Mouse (Mus musculus) stomach, embryonic 16.5 days (tissue): ENCODE measurements around the gene Olfr371. TPM values are rescaled to one million over a fixed set of nuclear protein-coding genes. Genes with fewer than 3 reads are reported as not detected.

Experiments
- ATAC-seq: fragments of 200-750 bp; cut with Nextera tagmentation; 2 replicates; pipeline ENCODE4 v1.8.0; 2017; ENCODE audit warnings: moderate number of reproducible peaks, moderate TSS enrichment; ENCODE audit not compliant: insufficient read depth, low FRiP score
- H3K27ac ChIP-seq: fragments of 300-500 bp; sonication (generic); 2 replicates; pipeline ENCODE4 v1.5.1; 2014; ENCODE audit warnings: low read length
- H3K27me3 ChIP-seq: fragments of 300-500 bp; sonication (generic); 2 replicates; pipeline ENCODE4 v1.6.1; 2014; ENCODE audit warnings: low read length, control low read depth, mixed read lengths; ENCODE audit not compliant: control insufficient read depth, insufficient read depth
- H3K36me3 ChIP-seq: fragments of 300-500 bp; sonication (generic); 2 replicates; pipeline ENCODE4 v1.6.1; 2014; ENCODE audit warnings: low read length; ENCODE audit not compliant: control insufficient read depth, insufficient read depth
- H3K4me1 ChIP-seq: fragments of 300-500 bp; sonication (generic); 2 replicates; pipeline ENCODE4 v1.6.1; 2014; ENCODE audit warnings: low read length, control low read depth, mixed read lengths; ENCODE audit not compliant: control insufficient read depth, insufficient read depth
- H3K4me2 ChIP-seq: fragments of 300-500 bp; sonication (generic); 2 replicates; pipeline ENCODE4 v1.6.1; 2014; ENCODE audit warnings: low read depth, low read length, mixed read lengths
- H3K4me3 ChIP-seq: fragments of 300-500 bp; sonication (generic); replicated peaks from 2 replicates; pipeline ENCODE4 v1.5.1; 2014; ENCODE audit warnings: mild to moderate bottlenecking, low read length
- H3K9ac ChIP-seq: fragments of 300-500 bp; sonication (generic); 2 replicates; pipeline ENCODE4 v1.6.1; 2014; ENCODE audit warnings: low read length
- H3K9me3 ChIP-seq: fragments of 300-500 bp; sonication (generic); replicated peaks from 2 replicates; pipeline ENCODE4 v1.6.1; 2016; ENCODE audit warnings: low read length, control low read depth; ENCODE audit not compliant: control insufficient read depth
- WGBS: fragments of 180-500 bp; shearing (Covaris S2); extraction: QIAGEN DNeasy Blood & Tissue Kit; methylation state at CpG from one replicate; pipeline ENCODE4 v1.1.7; 2014; 5-methylcytosine and 5-hydroxymethylcytosine counted together
- polyA plus RNA-seq: library from polyadenylated mRNA; unstranded; fragments of >200 nt; fragmentation: Nextera tagmentation; extraction: Ambion mirVana; gene quantifications from 2 replicates; pipeline ENCODE4 v1.2.1, GENCODE M21; 2015

Olfr371 gene
- polyA plus RNA-seq = not detected in 2 replicates

GRCm38 (mm10) chr8:85225688-85226087 lies at the start of gene Olfr371:
Gene Olfr371, plus strand, starts transcription at chr8:85225988.
- no peak within 1 kb of the TSS for H3K9ac ChIP-seq
- WGBS = 19% methylated on average over 1 of the region's 1 CpGs
- no peak within 1 kb of the TSS for H3K27ac ChIP-seq
- no peaks in the 10 kb centered on the region for H3K36me3 ChIP-seq
- H3K4me1 ChIP-seq = no peaks in the 10 kb centered on the region
- no peaks in the 10 kb centered on the region for H3K9me3 ChIP-seq
- no peak within 1 kb of the TSS for H3K4me3 ChIP-seq
- H3K27me3 ChIP-seq = no peaks in the 10 kb centered on the region
- ATAC-seq = no peak
- H3K4me2 ChIP-seq = no peak within 1 kb of the TSS

GRCm38 (mm10) chr8:85192346-85192745 lies 33.4 kb upstream of the Olfr371 start:
- no peak overlapping the region for H3K27ac ChIP-seq
- no peak overlapping the region for H3K4me3 ChIP-seq
- H3K27me3 ChIP-seq = no peaks in the 10 kb centered on the region
- WGBS = 81% methylated on average over 1 of the region's 1 CpGs
- no peaks in the 10 kb centered on the region for H3K36me3 ChIP-seq
- no peaks in the 10 kb centered on the region; the same call in 1 of the 2 replicates for H3K9me3 ChIP-seq
- no peaks in the 10 kb centered on the region for H3K4me1 ChIP-seq
- no peak for ATAC-seq
- no peak overlapping the region for H3K4me2 ChIP-seq
- no peak overlapping the region for H3K9ac ChIP-seq

- Histone ChIP-seq H3K4me3 (no peak overlapping the region), H3K9ac (no peak overlapping the region), H3K27ac (no peak overlapping the region), H3K9me3 (no peaks in the 10 kb centered on the region), H3K4me2 (no peak overlapping the region), H3K27me3 (no peaks in the 10 kb centered on the region), H3K4me1 (no peaks in the 10 kb centered on the region), H3K36me3 (no peaks in the 10 kb centered on the region)
- no peak for ATAC-seq
- WGBS = 76% methylated on average over 4 of the region's 4 CpGs
Measured at GRCm38 (mm10) chr8:85220220-85220619, 5.6 kb upstream of the Olfr371 start.

- H3K4me1 ChIP-seq = no peaks in the 10 kb centered on the region
- H3K27ac ChIP-seq = no peak overlapping the region
- no peak overlapping the region for H3K4me2 ChIP-seq
- no peak overlapping the region for H3K9ac ChIP-seq
- no peaks in the 10 kb centered on the region for H3K36me3 ChIP-seq
- 46% methylated on average over 6 of the region's 6 CpGs for WGBS
- no peaks in the 10 kb centered on the region for H3K27me3 ChIP-seq
- no peak overlapping the region for H3K4me3 ChIP-seq
- ATAC-seq = peak; percentile 56
- no peaks in the 10 kb centered on the region for H3K9me3 ChIP-seq
Measured at GRCm38 (mm10) chr8:85220992-85221391, 4.8 kb upstream of the Olfr371 start.

GRCm38 (mm10) chr8:85227297-85227696 lies 1.5 kb downstream of the Olfr371 start:
- Histone ChIP-seq H3K4me1 (no peaks in the 10 kb centered on the region), H3K9me3 (no peaks in the 10 kb centered on the region), H3K27ac (no peak overlapping the region), H3K36me3 (no peaks in the 10 kb centered on the region), H3K9ac (no peak overlapping the region), H3K4me2 (no peak overlapping the region), H3K4me3 (no peak overlapping the region), H3K27me3 (no peaks in the 10 kb centered on the region)
- ATAC-seq = no peak
- WGBS = 63% methylated on average over 1 of the region's 1 CpGs

Other genes starting within 250 kb of the Olfr371 start
- gene Junb, start 247.3 kb upstream of the Olfr371 start, polyA plus RNA-seq = 21.6 and 25.8 TPM in 2 replicates
- 50.0 TPM in 2 replicates for gene Hook2, start 235.4 kb upstream of the Olfr371 start, polyA plus RNA-seq
- 0.30 and 0.42 TPM in 2 replicates for gene Best2, start 211.5 kb upstream of the Olfr371 start, polyA plus RNA-seq
- gene Asna1, start 200.7 kb upstream of the Olfr371 start, polyA plus RNA-seq = 108 and 110 TPM in 2 replicates
- gene Trir, start 199.2 kb upstream of the Olfr371 start, polyA plus RNA-seq = 63.4 and 64.0 TPM in 2 replicates
- 28.6 and 31.0 TPM in 2 replicates for gene Tnpo2, start 189.1 kb upstream of the Olfr371 start, polyA plus RNA-seq
- gene Fbxw9, start 165.9 kb upstream of the Olfr371 start, polyA plus RNA-seq = 28.1 and 29.9 TPM in 2 replicates
- 0.53 TPM in 1 of 2 replicates, not detected in the other for gene Gm5741, start 158.0 kb upstream of the Olfr371 start, polyA plus RNA-seq
- 47.1 TPM in 2 replicates for gene Dhps, start 154.2 kb upstream of the Olfr371 start, polyA plus RNA-seq
- 116 and 131 TPM in 2 replicates for gene Wdr83os, start 145.2 kb upstream of the Olfr371 start, polyA plus RNA-seq
- gene Wdr83, start 144.7 kb upstream of the Olfr371 start, polyA plus RNA-seq = 36.8 and 46.1 TPM in 2 replicates
- gene Man2b1, start 142.7 kb upstream of the Olfr371 start, polyA plus RNA-seq = 59.8 and 61.3 TPM in 2 replicates
- gene Zfp791, start 102.9 kb upstream of the Olfr371 start, polyA plus RNA-seq = 3.0 and 4.0 TPM in 2 replicates
- not detected in 2 replicates for gene Cks1brt, start 74.1 kb upstream of the Olfr371 start, polyA plus RNA-seq
- gene Orc6, start 73.6 kb downstream of the Olfr371 start, polyA plus RNA-seq = 76.8 and 78.2 TPM in 2 replicates
- 154 and 159 TPM in 2 replicates for gene Vps35, start 73.8 kb downstream of the Olfr371 start, polyA plus RNA-seq
- gene Mylk3, start 160.4 kb downstream of the Olfr371 start, polyA plus RNA-seq = 4.0 and 7.4 TPM in 2 replicates
- 34.0 and 41.0 TPM in 2 replicates for gene 4921524J17Rik, start 206.8 kb downstream of the Olfr371 start, polyA plus RNA-seq